Mouse (Mus musculus) kidney, postnatal 36 days (tissue): ENCODE measurements around the gene Dleu7.

ENCODE experiments used
- DNase-seq, 2 experiments: peaks; one replicate each; pipeline ENCODE4 v3.0.0; 2021 to 2022; ENCODE audit warnings: mixed read lengths in 2 of 2

Dleu7 gene

GRCm38 (mm10) chr14:62282974-62283373, 9.9 kb downstream of the Dleu7 start:
- no peak for DNase-seq

GRCm38 (mm10) chr14:62273604-62274003, 19.2 kb downstream of the Dleu7 start:
- no peak for DNase-seq

- no peak for DNase-seq
These were observed 22.0 kb downstream of the Dleu7 start for GRCm38 (mm10) chr14:62270698-62271396.

- peak; percentile 21 to 26 for DNase-seq
These were observed 33.8 kb downstream of the Dleu7 start for GRCm38 (mm10) chr14:62258978-62259536.

- no peak for DNase-seq
These were observed 34.7 kb downstream of the Dleu7 start for GRCm38 (mm10) chr14:62258125-62258524.

- no peak for DNase-seq
These were observed 36.8 kb downstream of the Dleu7 start for GRCm38 (mm10) chr14:62256066-62256465.

GRCm38 (mm10) chr14:62254371-62254770, 38.5 kb downstream of the Dleu7 start:
- DNase-seq = peak in 1 of 2 experiments; percentile 15

- DNase-seq = peak; percentile 41 to 71
These were observed 40.8 kb downstream of the Dleu7 start for GRCm38 (mm10) chr14:62251999-62252398.

- DNase-seq = no peak
These were observed 42.8 kb downstream of the Dleu7 start for GRCm38 (mm10) chr14:62250046-62250445.

- no peak for DNase-seq
These were observed 43.6 kb downstream of the Dleu7 start for GRCm38 (mm10) chr14:62249251-62249650.

- DNase-seq = peak in 1 of 2 experiments; percentile 53
These were observed 44.1 kb downstream of the Dleu7 start for GRCm38 (mm10) chr14:62248796-62249195.

- DNase-seq = no peak
These were observed 44.5 kb downstream of the Dleu7 start for GRCm38 (mm10) chr14:62248345-62248744.

GRCm38 (mm10) chr14:62245557-62245956, 47.3 kb downstream of the Dleu7 start:
- DNase-seq = no peak

GRCm38 (mm10) chr14:62243530-62243929, 49.3 kb downstream of the Dleu7 start:
- no peak for DNase-seq

- no peak for DNase-seq
These were observed 56.9 kb downstream of the Dleu7 start for GRCm38 (mm10) chr14:62235969-62236368.

GRCm38 (mm10) chr14:62235214-62235613, 57.6 kb downstream of the Dleu7 start:
- no peak for DNase-seq

GRCm38 (mm10) chr14:62230968-62231367, 61.9 kb downstream of the Dleu7 start:
- no peak for DNase-seq

- DNase-seq = no peak
These were observed 65.7 kb downstream of the Dleu7 start for GRCm38 (mm10) chr14:62227101-62227500.

- DNase-seq = peak in 1 of 2 experiments; percentile 46
These were observed 66.2 kb downstream of the Dleu7 start for GRCm38 (mm10) chr14:62226576-62227047.
